Mouse (Mus musculus): ENCODE results near the gene Prn.

GRCm38 (mm10) chr2:132005445-132005844 lies 95.7 kb downstream of the Prn start:
- TF ChIP-seq CTCF (IDR thresholded peaks at IDR 0.05; ENCODE audit: control insufficient read depth, insufficient read depth, low read length), result no peak
- no peak for TF ChIP-seq POLR2A (IDR thresholded peaks at IDR 0.05; ENCODE audit: borderline replicate concordance, control insufficient read depth, low read depth, low read length)
